Mouse (Mus musculus) cerebellum, adult (tissue): Measurements from ENCODE around the gene Ints3.
A peak's percentile ranks its signal among the peaks of the same experiment; 100 is the strongest.

Experiments used
- ATAC-seq: cut with Nextera tagmentation; 2 replicates; pipeline ENCODE4 v1.9.2; 2017; ENCODE audit warnings: mild to moderate bottlenecking, moderate library complexity, mixed read lengths; ENCODE audit not compliant: insufficient number of reproducible peaks, low FRiP score, low TSS enrichment

Gene Ints3

GRCm38 (mm10) chr3:90433381-90434020 is at the start of gene Ints3:
Ints3 (minus strand) TSS chr3:90433622.
- ATAC-seq, result peak; percentile 100

- peak; percentile 99 for ATAC-seq
Measured at GRCm38 (mm10) chr3:90475831-90476611, 42.6 kb upstream of the Ints3 start, which contains the start of gene Ilf2. Ilf2 (plus strand) TSS chr3:90476126.

- ATAC-seq, result no peak
Measured at GRCm38 (mm10) chr3:90475151-90475830, 41.9 kb upstream of the Ints3 start.

GRCm38 (mm10) chr3:90472213-90472612 is 38.8 kb upstream of the Ints3 start:
- ATAC-seq, result no peak

DNA sequence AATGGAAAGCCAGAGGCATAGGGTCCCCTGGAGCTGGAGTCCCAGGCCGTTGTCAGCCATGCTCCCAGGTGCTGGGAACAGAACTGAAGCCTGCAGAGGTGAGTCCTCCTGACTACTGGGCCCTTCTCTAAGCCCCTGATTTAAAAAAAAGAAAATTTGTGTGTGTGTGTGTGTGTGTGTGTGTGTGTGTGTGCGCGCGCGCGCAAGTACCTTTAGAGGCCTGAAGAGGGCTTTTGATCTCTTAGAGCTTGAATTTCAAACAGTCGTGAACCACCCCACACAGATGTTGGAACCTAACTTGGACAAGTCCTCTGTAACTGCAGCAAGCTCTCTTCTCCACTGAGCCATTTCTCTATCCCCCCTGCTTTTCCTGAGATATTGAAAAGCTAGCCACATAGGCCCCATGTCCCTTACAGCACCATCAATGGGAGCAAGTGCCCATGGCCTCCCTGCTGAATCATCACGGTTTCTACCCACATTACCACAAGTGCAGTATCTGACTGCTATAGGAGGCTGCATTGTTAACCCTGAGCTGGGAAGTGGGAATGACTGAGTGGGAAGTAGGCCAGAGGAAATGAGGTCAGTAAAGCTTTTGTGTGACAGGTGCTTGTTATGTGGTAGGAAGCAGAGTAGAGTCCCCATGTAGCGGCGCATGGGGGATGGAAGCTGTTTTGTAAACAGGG is 34.3 kb upstream of the Ints3 start:
- ATAC-seq, result no peak

GRCm38 (mm10) chr3:90466311-90466766 is 32.9 kb upstream of the Ints3 start:
- peak; percentile 54; the same call in 1 of the 2 replicates for ATAC-seq

- ATAC-seq, result 0 out of 2 replicates have a peak, but pooled peaks have one; percentile 20
Measured at GRCm38 (mm10) chr3:90465686-90466310, 32.4 kb upstream of the Ints3 start, which contains the start of gene Npr1. Npr1 (minus strand) TSS chr3:90465866.

DNA sequence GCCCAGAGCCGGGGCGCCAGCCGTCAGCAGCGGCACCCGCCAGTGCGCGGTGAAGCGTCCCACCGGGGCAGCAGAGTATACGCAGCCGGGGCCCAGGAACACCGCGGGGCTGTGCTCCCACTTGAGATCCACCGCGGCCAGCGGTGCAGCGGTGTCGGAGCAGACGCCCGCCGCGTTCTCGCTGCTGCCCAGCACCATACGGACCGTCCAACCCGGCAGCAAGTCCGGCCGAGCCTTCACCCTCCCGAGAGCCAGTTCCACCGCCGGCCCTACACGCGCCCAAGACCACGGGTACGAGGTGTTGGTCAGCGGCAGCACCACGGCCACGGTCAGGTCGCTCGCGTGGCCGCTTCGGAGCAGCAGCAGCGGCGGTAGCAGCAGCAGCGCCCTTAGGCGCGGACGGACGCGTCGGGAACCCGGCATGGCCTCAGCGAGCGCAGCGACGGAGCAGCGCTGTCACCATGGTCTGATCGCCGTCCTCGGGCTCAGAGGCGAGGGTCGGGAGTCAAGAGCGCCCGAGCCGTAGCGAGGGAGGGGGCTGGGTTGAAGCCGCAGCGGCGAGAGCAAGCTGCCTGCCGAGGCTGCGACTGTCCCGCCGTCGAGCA is 31.8 kb upstream of the Ints3 start:
- ATAC-seq, result no peak

DNA sequence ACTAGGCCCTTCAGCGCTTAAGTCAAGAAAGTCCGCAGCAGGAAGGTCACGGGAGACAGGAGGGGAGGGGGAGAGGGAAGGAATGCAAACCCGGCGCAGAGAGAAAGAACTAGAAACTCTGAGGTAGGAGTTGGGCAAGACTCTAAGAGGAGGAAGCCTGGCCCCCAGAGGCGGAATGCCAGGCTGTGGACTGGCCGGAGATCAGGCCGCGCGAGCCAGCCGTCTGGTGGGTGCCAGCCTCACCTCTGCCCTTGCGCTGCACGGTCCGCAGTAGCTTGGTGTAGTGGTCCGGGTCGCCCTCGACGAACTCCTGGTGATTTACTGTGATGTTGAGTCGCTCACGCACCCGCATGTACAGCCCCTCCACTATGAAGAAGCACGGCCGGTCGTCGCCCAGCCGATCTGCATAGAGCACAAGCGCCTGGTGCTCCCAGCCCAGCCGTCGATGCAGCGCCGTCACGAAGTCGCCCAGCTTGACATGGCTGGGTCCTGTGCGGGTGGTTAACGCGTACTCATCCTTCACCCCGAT is 31.2 kb upstream of the Ints3 start:
- no peak for ATAC-seq

DNA sequence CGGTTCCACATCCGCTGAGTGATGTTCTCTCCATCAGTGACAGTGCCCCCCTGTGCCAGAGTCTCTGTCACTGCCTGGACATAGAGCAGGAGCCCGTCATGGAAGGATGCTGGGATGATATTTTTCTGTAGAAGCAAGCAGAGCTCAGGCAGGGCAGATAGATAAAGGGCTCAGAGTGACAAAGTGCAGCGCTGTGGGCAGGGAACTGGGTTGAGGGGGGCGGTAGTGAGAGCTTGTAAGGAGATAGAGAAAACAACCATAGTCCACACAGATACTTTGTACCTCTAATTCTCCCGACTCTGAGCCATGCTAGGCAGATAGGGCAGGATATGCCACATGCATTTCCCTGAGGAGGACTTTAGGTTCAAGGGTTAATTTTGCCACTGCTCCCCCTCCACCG is 29.2 kb upstream of the Ints3 start:
- ATAC-seq, result no peak

- ATAC-seq, result no peak
Measured at GRCm38 (mm10) chr3:90461935-90462334, 28.5 kb upstream of the Ints3 start.

GRCm38 (mm10) chr3:90460315-90460714 is 26.9 kb upstream of the Ints3 start:
- ATAC-seq, result no peak

- ATAC-seq, result no peak
Measured at GRCm38 (mm10) chr3:90459727-90460126, 26.3 kb upstream of the Ints3 start.

DNA sequence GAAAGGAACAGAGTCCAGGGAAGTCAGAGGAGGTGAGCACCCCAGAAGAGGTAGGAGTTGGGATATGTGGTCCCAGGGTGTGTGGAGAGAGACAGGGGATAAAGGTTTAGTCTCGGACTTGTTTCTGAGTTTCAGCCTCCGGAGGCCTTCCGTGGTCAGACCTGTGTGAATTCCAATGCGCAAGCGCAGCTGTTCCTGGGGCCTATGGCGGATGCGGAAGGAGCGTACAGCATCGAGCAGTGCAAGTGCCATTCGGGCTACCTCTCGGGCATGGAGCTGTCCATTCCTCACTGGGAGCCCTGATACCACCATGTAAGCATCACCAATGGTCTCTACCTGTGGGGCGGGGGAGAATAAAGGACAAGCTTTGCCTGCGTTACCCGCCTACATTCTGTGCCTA is 21.5 kb upstream of the Ints3 start:
- ATAC-seq, result no peak

GRCm38 (mm10) chr3:90451396-90452095 is 18.1 kb upstream of the Ints3 start:
- ATAC-seq, result no peak

- ATAC-seq, result no peak
Measured at GRCm38 (mm10) chr3:90450874-90451273, 17.5 kb upstream of the Ints3 start.

DNA sequence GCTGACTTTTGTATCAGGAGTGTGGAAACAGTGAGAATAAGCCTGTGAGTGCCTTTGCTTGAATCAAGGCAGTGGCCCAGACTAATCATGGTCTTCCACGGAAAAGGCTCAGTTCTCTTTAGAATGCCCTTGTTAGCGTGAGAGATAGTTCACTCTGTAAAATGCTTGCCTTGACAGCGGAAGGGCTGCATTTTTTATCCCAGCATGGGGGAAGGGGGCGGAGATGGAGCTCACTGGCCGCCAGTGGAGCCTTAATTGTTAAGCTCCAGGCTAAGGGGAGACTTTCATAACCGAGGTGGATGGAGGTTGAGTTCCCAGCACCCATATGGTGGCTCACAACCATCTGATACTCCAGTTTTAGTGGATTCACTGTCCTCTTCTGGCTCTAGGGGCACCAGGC is 15.2 kb upstream of the Ints3 start:
- ATAC-seq, result no peak

DNA sequence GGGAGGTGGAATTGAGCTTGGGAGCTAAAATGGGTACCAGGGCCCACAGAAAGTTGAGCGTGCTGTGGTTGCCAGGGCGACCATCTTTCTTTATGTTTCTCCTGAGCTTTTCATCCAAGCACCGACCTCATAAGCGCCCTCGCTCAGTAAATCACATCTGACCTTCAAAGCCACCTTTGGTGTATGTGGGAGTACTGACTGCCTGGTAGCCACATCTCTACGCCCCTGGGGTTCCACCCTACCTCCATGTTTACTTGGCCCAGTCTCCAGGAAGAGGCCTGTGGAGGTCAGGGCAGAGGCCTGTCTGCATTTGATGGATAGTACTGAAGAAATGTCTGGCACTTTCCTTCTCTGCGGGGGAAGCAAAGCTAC is 13.7 kb upstream of the Ints3 start:
- no peak for ATAC-seq
